Mouse (Mus musculus): ENCODE measurements around the gene Hist1h2ao.
A peak's percentile ranks its signal among the peaks of the same experiment; 100 is the strongest.
"Not testable (repeated sequence)": the region's sequence is repeated elsewhere in the genome, so short reads cannot be mapped to it uniquely, and the experiment has no call there.

Gene Hist1h2ao

DNA sequence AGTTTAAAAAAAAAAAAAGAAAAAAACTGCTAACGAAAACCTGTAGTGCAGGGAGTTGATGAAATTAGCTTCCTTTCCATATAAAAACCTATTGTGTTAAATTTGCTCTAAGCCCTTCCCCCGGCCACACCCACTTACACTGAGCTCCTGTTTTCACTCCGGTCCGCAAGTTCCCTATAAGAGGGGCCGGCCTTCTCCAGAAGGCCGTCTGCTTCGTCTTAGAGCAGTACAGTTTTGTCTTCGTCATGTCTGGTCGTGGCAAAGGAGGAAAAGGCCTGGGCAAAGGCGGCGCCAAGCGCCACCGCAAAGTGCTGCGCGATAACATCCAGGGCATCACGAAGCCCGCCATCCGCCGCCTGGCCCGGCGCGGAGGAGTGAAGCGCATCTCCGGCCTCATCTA lies 1.3 kb downstream of the Hist1h2ao start, which contains the start of gene Hist1h4m:
Gene Hist1h4m, plus strand, starts transcription at position 208 of the 400 bp plus-strand sequence.
- peak; percentile 71 for DNase-seq

GRCm38 (mm10) chr13:21812092-21812491 lies 1.8 kb downstream of the Hist1h2ao start:
- DNase-seq: not testable (repeated sequence)

DNA sequence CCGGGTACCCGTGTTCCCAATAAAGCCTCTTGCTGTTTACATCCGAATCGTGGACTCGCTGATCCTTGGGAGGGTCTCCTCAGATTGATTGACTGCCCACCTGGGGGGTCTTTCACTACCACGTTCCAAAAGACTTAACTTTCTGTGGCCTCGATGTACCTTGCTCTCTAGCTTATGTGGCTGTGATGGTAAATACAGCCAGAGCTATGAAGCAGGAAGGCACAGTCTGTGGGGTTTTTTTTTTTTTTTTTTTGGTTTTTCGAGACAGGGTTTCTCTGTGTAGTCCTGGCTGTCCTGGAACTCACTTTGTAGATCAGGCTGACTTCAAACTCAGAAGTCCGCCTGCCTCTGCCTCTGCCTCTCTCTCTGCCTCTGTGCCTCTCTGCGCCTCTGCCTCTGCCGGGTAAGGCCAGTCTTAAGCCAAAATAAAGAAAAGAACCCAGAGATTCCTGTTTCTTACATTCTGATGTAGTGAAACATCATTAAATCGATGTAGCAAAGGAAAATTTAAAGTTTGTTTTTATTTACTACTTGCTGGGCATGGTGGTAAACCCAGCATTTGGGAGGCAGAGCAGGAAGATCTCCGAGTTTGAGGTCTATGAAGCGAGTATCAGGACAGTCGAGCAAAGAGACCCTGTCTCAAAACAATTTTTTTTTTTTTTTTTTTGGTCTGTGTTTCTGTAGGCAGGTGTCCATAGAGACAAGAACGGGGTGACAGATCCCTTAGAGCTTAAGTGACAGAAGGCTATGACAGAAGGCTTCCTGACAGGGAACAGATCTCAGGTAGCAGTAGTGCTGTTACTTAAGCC lies 10.0 kb downstream of the Hist1h2ao start:
- DNase-seq: not testable (repeated sequence)

GRCm38 (mm10) chr13:21828511-21828910 lies 18.2 kb downstream of the Hist1h2ao start:
- DNase-seq: no peak

GRCm38 (mm10) chr13:21830344-21830743 lies 20.1 kb downstream of the Hist1h2ao start:
- peak; percentile 9 for DNase-seq

DNA sequence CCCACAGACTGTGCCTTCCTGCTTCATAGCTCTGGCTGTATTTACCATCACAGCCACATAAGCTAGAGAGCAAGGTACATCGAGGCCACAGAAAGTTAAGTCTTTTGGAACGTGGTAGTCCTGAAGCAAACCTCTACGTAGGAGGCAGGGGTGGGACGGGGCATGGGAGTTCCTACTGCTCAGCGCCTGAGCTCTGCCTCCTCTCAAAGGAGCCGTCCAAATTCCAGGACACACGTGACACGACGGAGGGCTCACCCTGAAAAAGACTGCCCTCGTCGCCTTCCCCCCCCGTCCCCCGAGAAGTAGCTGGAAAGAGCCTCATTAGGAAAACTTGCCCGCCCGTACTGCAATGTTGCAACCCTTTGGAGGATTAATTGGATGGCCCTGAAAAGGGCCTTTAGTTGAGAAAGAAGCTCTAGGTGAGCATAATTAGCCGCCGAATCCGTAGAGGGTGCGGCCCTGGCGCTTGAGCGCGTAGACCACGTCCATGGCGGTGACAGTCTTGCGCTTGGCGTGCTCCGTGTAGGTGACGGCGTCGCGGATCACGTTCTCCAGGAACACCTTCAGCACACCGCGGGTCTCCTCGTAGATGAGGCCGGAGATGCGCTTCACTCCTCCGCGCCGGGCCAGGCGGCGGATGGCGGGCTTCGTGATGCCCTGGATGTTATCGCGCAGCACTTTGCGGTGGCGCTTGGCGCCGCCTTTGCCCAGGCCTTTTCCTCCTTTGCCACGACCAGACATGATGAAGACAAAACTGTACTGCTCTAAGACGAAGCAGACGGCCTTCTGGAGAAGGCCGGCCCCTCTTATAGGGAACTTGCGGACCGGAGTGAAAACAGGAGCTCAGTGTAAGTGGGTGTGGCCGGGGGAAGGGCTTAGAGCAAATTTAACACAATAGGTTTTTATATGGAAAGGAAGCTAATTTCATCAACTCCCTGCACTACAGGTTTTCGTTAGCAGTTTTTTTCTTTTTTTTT lies 21.4 kb downstream of the Hist1h2ao start, which contains the start of gene Hist1h4n:
Gene Hist1h4n, minus strand, starts transcription at position 779 of the 977 bp plus-strand sequence.
- DNase-seq: peak; percentile 57

DNA sequence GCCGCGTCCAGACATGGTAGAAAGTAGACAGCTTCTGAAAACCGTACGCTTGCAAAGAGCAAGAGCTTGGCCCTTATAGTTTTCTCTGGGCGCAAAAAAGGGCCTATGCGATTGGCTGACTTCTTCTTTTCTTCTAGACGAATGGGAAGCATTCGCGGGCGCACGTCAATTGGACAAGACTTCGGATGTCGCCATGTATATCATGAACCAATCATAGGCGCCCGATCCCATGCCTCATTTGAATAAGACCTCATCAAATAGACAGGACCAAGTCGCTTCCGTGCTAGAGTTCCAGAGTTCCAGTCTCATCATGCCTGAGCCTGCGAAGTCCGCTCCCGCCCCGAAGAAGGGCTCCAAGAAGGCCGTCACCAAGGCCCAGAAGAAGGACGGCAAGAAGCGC lies 23.2 kb downstream of the Hist1h2ao start, which contains the start of the genes Hist1h2ap and Hist1h2br:
Gene Hist1h2ap, minus strand, starts transcription at position 47 of the 400 bp plus-strand sequence.
Gene Hist1h2br, plus strand, starts transcription at position 283 of the 400 bp plus-strand sequence.
- not testable (repeated sequence) for DNase-seq

GRCm38 (mm10) chr13:21840508-21840907 lies 30.2 kb downstream of the Hist1h2ao start:
- not testable (repeated sequence) for DNase-seq

GRCm38 (mm10) chr13:21846356-21846755 lies 36.1 kb downstream of the Hist1h2ao start:
- not testable (repeated sequence) for DNase-seq

- DNase-seq: no peak
Measured at GRCm38 (mm10) chr13:21847883-21848282, 37.6 kb downstream of the Hist1h2ao start.

DNA sequence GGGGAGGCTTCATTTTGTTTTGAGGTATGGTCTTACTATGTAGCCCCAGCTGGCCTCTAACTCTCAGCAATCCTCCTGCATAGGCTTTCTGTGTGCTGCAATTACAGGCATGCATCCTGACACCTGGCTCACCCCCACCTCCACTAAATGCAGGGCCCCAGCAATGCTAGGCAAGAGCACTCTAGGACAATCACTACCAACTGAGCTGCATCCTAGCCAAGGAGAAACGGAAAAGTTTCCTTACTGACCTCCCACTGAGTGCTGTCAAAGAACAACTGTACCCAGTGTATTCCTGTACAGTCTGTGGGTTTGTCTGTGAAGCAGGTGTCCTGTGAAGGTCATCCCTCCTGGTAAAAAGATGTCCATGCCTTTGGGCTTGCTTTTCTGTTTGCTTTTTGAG lies 40.4 kb downstream of the Hist1h2ao start:
- DNase-seq: not testable (repeated sequence)

GRCm38 (mm10) chr13:21852215-21852945 lies 42.1 kb downstream of the Hist1h2ao start:
- DNase-seq: no peak

DNA sequence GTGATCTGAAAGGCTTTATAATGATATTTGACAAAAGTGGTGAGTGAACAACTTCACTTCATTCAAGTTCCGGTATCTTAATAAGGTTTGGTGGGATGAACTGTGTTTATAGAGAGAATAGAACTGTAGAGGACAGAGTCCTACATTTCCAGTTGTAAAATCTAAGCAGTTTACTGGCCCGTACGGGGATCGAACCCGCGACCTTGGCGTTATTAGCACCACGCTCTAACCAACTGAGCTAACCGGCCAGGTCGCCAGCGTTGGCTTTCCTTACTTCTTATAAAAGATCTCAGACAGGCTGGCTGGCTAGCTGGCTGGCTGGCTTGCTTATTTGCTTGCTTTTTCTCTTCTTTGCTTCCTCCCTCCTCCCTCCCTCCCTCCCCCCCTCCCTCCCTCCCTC lies 44.9 kb downstream of the Hist1h2ao start:
- DNase-seq: peak; percentile 71

DNA sequence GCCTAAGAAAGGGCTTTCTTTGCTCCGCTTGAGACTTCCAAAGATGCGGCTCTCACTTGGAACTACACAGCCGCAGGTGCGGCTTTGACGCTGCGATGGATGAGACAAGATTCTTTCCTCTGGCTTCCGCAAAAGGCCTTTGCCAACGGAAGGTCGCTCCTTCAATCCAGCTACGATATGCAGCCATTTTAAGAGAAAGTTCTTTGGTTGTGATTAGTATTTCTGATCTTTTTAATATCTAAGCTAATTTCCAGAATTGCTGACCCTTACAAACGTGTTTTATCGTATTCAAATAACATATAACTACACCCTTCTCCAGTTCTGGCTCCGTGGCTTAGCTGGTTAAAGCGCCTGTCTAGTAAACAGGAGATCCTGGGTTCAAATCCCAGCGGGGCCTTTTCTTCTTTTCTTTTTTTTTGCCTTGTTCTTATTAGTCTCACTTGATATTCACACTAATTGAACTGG lies 45.5 kb downstream of the Hist1h2ao start:
- peak; percentile 40 for DNase-seq
